Mouse (Mus musculus) layer of hippocampus, adult 11-12 months (tissue): ENCODE results near the gene Igfbp5.

Experiments used
- DNase-seq: peaks from one replicate; pipeline ENCODE4 v3.0.0; 2022; ENCODE audit warnings: low spot score

Gene Igfbp5

GRCm38 (mm10) chr1:72809951-72810675 lies 64.6 kb downstream of the Igfbp5 start:
- DNase-seq, result peak; percentile 18

- DNase-seq, result no peak
Observed at GRCm38 (mm10) chr1:72809304-72809703, 65.4 kb downstream of the Igfbp5 start.
